Mouse (Mus musculus): ENCODE results near the gene Emc10.

The Emc10 gene

DNA sequence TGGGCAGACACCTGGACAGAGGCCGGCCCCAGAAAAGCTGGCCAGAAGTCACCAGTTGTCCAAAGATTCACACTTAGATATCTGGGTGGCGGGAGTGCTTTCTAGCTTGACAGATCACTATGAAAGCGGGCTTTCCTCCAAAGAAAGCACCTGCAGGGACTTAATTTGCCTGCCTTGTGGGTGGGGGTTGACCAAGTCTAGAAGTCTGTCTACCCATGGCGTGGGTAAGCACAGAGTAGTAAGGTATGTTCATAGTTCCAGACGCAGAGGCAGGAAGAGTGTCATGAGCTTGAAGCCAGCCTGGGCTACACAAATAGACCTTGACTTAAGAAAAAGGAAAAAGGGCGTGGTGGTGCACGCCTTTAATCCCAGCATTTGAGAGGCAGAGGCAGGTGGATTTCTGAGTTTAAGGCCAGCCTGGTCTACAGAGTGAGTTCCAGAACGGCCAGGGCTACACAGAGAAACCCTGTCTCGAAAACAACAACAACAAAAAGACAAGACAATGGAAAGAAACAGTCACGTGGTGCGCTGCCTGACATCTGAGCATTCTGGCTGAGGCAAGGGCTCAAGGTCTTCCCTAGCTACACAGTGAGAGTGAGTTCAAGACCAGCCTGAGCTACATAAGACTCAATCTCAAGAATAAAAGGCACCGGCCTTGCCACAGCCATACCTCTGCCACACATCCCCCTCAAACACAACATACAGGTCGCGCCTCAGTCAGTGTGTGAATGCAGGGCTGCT is 30.3 kb upstream of the Emc10 start:
- in situ Hi-C loops (cut with MseI, MboI): loop anchor here in 1 of 2 experiments (5.0 kb wide), 1 partner anchor 36 kb away; no protein-coding TSS in a partner anchor

DNA sequence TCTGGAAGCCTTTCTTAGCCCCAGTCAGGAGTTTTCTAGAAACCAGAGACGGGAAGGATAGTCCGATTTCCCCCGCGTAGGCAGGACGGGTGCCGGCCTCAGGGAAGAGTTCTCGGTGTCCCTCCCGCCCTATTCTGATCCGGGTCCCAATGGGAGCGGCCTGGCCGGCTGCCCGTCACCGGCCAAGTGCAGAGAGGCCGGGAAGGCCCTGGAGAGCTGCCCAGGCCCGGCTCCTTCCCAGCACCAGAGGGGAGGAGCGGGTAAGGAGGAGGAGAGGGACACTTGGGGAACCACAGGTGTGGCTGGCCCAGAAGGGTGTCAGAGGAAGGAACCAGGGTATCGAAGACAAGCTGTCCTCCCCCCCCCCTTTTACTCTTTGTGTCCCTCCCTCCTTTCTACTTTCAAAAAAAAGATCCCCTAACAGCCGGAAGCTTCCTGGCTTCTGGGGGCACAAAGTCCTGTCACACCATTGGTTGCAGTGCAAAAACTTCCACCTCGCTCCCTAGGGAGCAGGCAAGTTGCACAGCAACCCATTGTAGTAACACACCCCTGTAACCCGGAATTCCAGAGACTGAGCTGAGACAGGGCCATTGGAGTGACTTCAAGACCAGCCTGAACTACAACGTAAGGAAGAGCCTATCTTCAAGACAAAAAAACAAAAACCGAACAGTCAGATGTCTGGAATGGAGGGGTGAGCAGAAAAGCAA is 28.9 kb upstream of the Emc10 start:
- in situ Hi-C loops (cut with MseI, MboI): loop anchor here in 1 of 2 experiments (5.0 kb wide), 1 partner anchor 37 kb away; no protein-coding TSS in a partner anchor

DNA sequence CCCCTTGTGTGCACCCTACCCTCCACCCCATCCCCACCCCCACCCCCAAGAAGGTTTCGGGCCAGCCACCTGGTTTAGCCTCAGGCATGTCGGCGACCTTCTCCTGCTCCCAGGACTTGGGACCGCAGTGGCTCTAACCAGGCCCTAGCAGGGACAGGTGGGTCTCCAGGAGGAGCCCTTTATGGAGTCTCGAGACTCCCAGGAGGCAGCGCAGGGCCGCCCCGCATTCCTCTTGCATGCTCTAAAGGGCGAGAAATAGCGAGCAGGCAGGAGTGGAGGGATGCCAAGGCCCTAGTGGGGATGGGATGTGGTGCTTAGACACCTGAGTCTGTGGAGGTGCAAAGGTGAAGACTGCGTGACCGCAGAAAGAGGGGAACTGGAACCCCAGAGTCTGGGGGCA is 28.2 kb upstream of the Emc10 start, which contains the start of gene Mybpc2:
Gene Mybpc2, minus strand, starts transcription at position 155 of the 400 bp plus-strand sequence.
- in situ Hi-C loops (cut with MseI, MboI): no loop called here

DNA sequence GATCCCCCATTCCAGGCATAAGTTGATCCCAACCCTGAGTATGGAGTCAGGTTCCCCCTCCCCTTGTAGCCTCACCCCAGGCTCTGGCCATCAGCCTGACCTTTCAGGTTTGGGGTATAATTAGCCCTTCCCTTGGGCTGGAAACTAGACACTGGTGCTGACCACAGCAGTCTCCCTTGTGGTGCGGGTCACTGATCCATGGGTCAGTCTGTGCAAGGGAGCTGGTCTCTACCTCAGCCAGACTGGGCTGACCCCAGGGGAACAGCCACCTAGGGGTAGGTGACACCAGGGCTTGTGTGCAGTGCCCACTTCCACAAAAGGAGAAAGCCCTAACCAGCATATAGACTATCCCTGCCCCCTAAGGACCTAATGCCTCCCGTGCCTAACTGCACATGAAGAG is 26.7 kb upstream of the Emc10 start:
- in situ Hi-C loops (cut with MseI, MboI): no loop called here

DNA sequence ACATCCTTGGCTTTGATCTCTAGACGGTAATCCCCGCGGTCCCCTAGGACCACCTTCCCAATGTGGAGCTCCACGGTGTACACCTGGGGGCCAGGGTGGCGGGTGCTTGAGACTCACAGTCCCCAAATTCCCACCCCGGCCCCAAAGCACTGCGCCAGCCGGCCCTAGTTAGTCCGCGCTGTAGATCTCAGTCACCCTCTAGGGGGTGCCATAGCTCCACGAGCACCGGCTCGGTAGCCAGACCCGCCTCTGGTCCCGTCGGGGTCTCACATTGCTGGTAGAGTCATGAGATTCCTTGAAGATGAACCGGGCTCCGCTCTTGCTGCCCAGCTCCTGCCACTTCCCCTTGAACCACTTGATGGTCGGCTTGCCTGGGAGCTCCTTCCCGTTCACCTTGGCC is 25.4 kb upstream of the Emc10 start:
- in situ Hi-C loops (cut with MseI, MboI): no loop called here

DNA sequence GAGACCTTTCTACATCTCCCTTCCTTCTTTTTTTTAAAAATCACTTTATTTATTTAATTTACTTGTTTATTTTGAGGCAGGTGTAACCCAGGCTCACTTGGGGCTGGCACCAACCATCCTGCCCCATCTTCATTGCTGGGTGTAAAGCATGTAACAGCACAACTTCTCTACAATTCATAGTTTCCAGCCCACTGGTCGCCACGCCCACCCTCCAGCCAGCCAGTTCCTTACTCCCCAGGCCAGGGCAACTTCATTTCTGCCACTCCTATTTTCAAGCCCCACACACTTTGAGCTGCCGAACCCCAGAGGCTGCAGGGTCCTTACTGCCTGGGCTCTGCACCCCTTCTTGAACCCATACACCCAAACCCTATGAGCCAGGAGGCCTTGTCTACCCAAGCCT is 24.7 kb upstream of the Emc10 start:
- in situ Hi-C loops (cut with MseI, MboI): no loop called here

DNA sequence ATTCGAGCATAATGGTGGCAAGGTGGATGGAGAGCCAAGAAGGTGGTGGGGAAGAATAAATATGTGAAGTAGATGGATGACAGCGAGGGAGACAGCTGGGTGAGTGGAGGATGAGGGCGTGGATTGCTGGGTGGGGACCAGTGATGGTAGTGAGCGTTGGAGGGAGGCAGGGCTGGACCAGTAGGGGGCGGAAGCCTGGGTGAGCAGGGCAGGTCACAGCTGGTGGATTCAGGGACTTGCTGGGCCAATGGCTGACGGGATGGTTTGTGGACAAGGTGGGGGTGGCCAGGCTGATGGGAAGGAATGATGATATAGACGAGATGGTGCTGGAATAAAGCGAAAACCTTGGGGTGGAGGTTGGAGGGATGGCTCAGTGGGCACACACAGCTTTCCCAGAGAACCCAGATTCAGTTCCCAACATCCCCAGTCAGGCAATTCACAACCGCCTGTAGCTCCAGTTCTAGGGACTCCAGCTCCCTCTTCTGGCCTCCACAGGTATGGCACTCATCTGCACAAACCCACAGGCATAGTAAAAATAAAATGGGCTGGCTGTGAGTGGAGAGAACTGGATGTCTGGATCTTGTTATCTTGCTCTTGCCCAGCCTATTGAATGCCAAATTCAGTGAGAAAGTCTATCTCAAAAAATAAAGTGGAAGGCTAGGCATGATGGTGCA is 23.0 kb upstream of the Emc10 start:
- in situ Hi-C loops (cut with MseI, MboI): no loop called here

DNA sequence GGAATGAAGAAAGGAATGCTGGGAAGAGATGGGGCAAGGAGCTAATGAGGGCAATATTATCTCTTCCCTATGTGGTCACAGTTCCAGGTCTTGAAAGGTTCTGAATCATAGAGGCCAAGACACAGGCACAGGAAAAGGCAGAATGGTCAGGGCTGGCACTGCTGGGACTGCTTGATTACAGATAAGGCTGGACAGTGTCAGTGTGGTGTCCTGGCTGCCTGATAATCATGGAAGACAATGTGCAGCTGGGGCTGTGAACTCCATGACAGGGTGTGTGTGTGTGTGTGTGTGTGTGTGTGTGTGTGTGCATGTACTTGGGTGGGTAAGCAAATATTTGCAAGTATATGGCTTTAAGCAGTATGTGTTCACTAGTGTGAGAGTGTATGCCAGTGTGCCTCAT is 11.2 kb upstream of the Emc10 start:
- in situ Hi-C loops (cut with MseI, MboI): no loop called here

DNA sequence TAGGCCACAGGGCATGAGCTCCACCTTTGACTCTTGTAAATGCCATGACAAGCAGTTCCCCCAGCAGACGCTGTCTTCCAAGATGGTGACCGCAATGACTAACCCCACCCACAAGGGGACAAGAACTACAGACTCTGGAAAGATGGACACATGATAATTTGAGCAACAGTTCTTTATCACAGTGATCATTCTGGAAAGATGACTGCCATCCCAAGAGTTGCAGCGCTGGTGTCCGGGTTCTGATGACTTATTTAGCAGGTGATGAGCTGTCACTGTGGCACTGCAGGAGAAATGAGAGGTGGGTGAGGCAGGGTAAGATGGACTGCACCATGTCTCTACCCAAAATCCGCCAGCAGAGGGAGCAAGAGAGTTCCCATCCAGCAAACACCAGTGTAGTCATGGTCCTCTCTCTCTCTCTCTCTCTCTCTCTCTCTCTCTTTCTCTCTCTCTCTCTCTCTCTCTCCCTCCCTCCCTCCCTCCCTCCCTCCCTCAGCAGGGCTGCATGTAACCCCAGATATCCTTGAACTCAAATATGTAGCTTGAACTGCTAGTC is 5.3 kb upstream of the Emc10 start:
- in situ Hi-C loops (cut with MseI, MboI): no loop called here

DNA sequence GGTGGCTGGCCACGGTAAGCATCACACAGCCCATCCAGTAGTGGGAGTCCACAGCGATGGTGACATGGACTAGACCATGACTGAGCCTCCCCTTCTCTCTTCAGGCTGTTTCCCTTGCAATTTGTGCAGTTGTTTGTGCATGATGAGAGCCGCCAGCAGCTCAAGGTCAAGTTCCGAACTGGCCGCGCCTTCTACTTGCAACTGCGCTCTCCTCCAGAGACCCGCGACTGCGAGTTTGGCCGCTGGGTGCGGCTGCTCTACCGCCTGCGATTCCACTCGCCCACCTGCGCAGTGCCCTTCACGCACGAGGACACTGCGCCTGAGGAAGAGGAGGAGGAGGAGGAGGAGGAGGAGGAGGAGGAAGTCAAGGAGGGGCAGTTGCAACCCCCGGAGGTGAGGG is 3.7 kb upstream of the Emc10 start:
- in situ Hi-C loops (cut with MseI, MboI): no loop called here

DNA sequence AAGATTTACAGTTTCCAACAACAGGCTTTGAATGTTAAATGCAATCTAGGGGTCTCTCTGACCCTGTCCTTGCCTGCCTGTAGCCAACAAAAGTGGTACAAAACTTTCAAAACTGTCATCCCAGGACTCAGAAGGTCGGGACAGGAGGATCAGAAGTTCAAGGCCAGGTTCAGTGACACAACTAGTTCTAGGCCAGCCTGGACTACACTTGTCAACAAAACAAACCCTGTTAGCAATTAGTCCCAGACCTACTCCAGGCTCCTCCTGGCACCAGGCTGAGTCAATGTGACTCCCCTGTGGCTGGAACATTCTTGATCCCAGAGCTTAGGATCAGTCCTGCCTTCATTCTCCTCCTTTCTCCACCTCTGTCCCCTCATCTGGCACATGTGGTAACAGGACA is 2.6 kb upstream of the Emc10 start:
- in situ Hi-C loops (cut with MseI, MboI): no loop called here

DNA sequence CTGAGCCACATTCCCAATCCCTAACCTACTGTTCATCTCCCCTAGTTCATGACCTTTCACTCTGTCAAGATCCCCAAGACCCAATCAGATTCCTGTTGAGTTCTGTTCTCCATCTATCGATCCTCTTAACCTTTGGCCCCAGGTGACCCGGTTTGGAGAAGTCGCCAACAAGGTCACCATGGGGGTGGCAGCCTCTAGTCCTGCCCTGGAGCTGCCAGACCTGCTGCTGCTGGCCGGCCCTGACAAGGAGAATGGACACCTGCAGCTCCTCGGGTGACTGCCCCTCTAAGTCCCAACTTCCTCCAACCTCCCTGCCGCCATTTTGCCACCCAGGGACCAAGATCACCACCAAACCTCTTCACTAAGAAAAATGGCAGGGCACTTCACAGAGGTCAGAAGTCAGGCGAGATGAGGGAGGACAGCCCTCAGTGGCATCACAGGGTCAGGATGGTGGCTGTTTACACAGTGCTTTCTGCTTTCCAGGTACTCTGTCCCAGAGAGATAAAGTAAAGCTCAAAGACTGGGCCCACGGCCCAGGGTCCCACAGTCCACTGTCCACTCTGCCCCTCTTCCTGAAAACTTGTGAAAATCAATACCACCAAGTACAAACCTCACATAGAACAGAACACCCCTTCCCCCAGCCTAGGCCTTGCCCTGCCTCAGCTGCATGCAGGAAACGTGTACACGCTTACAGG is 1.2 kb upstream of the Emc10 start:
- in situ Hi-C loops (cut with MseI, MboI): no loop called here

DNA sequence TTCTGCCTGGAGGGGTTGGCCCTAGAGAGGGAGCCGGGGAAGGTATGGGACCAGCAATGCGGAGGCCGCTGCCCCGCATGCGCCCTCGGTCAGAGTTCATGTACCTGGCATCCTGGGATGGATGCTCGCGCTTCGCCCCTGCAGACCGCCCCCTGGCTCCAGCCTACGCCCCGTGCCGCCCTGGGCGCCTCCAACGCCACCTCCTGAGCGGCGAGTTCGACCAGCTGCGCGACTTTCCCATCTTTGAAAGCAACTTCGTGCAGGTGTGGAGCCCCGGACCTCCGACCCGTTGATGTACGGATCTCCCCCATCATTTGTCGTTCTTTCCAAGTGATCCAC is 411 bp upstream of the Emc10 start:
- in situ Hi-C loops (cut with MseI, MboI): no loop called here

DNA sequence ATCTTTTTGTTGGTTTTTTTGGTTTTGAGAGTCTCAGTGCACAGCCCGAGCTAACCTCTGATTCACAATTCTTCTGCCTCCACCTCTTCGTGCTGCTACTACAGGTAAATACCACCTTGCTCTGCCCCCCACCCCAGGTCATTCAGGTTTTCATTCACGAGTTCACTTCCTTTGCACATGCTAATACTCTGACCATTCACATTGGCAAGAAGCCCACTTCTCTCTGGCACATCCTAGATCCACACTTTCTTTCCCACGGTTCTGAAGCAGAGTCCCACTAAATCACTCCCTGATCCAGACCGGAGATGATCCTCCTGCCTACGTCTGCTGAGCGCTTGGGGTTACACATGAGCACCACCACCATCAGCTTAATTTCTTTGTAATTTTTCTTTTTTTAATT is 1.2 kb downstream of the Emc10 start:
- in situ Hi-C loops (cut with MseI, MboI): no loop called here

DNA sequence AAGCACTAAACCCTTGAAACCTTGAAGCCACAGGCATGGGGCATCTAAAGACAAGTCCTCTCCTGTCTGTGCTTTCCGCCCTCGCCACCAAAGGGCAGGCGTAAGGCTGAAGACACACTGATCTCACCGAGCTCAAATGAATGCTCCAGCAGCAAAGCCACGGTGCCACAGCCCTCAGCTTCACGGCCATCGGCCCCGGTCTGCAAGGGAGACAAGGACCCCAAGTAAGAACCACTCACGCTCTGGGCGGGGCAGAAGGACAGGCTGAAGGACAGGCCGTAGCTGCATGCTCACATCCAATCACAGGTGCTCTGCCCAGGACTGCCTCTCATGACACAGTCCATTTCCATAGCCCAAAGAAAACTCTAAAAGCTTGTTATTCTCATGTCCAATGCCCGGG is 1.6 kb downstream of the Emc10 start:
- in situ Hi-C loops (cut with MseI, MboI): no loop called here

DNA sequence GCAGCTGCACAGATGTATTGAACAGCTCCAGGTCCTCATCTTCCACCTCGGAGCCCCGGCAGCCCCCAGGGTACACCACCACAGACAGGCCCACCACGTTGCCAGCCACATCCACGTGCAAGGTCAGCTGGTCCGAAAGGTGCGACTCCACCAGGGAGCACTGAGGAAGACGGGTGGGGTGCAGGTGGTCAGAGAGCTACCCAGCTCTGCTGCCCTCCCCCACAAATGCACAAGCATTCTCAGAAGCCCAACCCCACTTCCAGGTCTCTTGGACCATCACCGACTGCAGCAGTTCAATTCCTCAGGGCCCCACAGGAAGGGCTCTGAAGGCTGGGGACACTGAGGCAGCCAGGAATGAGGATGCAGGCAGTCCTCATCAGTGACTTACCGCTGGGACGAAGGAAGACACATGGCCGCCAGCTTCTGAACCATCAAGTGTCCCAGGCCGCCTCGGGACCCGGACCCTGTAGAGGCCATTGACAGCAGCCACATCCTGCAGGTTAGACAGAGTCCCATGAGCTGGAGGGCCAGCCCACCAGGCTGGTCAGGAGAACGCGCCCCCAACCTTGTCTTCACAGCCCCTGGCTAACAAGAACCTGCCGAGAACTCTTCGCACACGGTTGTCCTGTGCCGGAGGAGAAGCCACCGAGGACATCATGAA is 4.0 kb downstream of the Emc10 start:
- in situ Hi-C loops (cut with MseI, MboI): no loop called here

DNA sequence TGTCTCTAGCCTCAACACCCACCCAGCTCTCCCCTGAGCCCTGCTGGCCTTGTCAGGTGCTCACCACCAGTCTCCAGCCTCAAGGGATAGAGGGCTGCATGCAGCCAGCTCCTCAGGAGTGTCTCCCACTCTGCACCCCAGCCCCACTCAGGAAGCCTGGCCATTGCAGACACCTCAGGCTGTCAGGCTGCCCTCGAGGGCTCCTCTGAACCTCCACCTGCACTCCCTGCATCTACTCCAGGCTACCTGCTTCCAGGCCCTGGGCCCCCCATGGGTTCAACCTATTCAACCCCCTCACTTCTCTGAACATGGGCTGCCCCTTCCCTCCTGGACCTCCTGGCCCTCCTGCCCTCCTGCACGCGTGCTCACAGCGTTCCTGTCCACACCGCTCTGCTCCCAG is 4.9 kb downstream of the Emc10 start:
- in situ Hi-C loops (cut with MseI, MboI): no loop called here

DNA sequence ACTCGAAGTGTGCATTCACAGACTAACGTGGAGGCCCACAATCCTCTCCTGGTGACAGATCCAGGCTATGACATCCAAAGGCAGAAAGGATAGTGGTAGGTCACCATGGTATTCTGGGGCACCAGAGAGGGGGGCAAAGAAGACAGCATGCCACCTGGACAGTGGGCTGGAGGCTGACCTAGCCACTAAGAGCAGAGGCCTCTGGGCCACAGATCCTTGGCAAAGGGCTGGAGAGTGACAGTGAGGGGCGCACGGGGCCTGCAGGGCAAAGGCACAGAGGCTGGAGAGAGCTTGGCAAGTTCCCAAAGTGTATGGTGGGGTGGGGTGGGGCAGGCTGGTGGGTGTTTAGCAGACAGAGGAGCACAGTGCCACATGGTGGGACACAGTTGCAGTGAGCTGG is 6.0 kb downstream of the Emc10 start:
- in situ Hi-C loops (cut with MseI, MboI): no loop called here

DNA sequence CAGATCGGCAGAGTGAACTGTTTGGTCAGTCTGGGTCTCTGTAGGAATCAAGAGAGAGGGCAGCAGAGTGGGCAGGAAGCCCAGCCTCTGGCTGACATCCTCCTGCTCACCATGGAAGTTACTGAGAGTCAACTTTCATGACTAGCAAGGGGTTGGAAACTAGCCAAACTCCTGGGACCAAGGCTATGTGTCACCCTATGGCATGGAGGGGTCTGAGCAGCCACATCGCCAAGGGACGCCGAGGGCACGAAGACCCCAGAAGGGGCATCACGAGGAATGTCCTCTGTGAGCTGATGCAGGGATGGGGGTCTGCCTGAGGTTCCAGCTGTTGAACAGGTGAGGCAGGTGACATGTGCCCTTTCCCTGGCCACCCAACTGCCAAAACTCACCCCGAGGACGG is 7.8 kb downstream of the Emc10 start:
- in situ Hi-C loops (cut with MseI, MboI): no loop called here

DNA sequence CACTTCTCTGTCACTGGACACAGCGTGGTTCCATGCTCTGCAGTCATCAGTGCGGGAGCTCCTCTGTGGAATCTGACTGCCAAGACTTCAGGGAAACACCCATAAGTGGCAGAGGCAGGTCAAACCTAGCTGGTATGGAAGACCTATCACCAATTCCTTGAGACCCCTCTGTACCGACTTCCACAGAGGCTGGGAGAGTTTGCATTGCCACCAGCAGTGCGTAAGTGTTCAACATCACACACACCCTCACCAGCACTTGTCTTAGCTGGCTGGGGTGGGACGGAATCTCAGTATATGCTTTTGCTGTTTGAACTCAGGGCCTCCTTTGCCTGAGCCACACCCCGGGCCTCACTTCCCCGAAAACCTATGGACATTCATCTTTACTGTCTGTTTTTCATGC is 8.4 kb downstream of the Emc10 start:
- in situ Hi-C loops (cut with MseI, MboI): no loop called here

DNA sequence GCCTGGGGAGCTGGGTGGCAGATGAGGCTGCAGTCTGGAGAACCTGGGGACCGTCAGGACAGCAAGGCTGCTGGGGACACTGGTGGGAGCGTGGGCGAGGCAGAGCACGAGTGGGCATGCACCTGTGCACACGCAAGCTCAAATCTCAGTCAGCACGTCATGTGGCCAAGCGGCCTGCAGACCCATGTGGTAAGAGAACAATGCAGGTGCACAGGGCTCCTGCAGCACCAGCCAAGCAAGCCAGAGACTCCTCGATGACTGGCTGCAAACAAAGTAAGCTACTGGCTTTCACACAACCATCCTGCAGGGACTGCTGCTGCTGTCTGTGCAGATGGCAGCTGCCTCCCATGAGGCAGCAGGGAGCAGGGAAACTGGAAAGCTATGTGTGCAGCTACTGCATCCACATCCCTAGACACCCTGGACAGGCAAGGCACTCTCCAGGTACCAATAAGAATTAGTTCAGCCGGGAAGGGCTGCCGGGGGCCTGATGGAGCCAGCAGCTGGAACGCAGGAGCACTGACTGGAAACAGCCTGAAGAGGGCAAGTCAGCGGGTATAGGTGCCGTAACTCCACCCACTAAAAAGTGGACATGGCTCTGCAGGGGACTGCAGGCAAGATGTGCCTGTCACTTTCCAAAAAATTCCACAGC is 9.3 kb downstream of the Emc10 start:
- in situ Hi-C loops (cut with MseI, MboI): no loop called here
